Mouse (Mus musculus): Measurements from ENCODE around the gene Olfr109. TPM values are rescaled to one million over a fixed set of nuclear protein-coding genes. Genes with fewer than 3 reads are reported as not detected.

The Olfr109 gene
- polyA plus RNA-seq (2015; fragmentation: Nextera tagmentation; extraction: Ambion mirVana), result not detected in 2 replicates

- Histone ChIP-seq H3K27me3 (replicated peaks; ENCODE audit: control insufficient read depth, insufficient read depth, low read length) (no peaks in the 10 kb centered on the region), H3K36me3 (ENCODE audit: control insufficient read depth, insufficient read depth, low read length) (no peaks in the 10 kb centered on the region), H3K4me1 (ENCODE audit: control insufficient read depth, insufficient read depth, low read depth, low read length) (no peaks in the 10 kb centered on the region), H3K4me2 (ENCODE audit: low read length) (no peak within 1 kb of the TSS), H3K27ac (ENCODE audit: low read depth, low read length) (no peak within 1 kb of the TSS), H3K4me3 (ENCODE audit: low read length) (no peak within 1 kb of the TSS), H3K9ac (ENCODE audit: low read depth, low read length) (no peak within 1 kb of the TSS), H3K9me3 (ENCODE audit: control insufficient read depth, low read length) (no peaks in the 10 kb centered on the region)
- 96% methylated on average over 1 of the region's 1 CpGs for WGBS
- no peak for ATAC-seq
These were observed at the start of gene Olfr109 for GRCm38 (mm10) chr17:37458616-37459015. Olfr109 (plus strand) TSS chr17:37458916.

GRCm38 (mm10) chr17:37413380-37413779 lies 45.3 kb upstream of the Olfr109 start:
- H3K9me3 ChIP-seq (ENCODE audit: control insufficient read depth, low read length), result 0 out of 2 replicates have a peak, but pooled peaks cover 3% of the 10 kb centered on the region
- no peaks in the 10 kb centered on the region for H3K36me3 ChIP-seq (ENCODE audit: control insufficient read depth, insufficient read depth, low read length)
- no peak for ATAC-seq
- H3K4me2 ChIP-seq (ENCODE audit: low read length), result no peak overlapping the region
- H3K27ac ChIP-seq (ENCODE audit: low read depth, low read length), result no peak overlapping the region
- H3K27me3 ChIP-seq (replicated peaks; ENCODE audit: control insufficient read depth, insufficient read depth, low read length), result no peaks in the 10 kb centered on the region
- no peak overlapping the region for H3K4me3 ChIP-seq (ENCODE audit: low read length)
- H3K4me1 ChIP-seq (ENCODE audit: control insufficient read depth, insufficient read depth, low read depth, low read length), result no peaks in the 10 kb centered on the region
- H3K9ac ChIP-seq (ENCODE audit: low read depth, low read length), result no peak overlapping the region

GRCm38 (mm10) chr17:37445180-37445579 lies 13.5 kb upstream of the Olfr109 start, which contains the start of gene Olfr108:
Olfr108 (plus strand) TSS chr17:37445480.
- no peaks in the 10 kb centered on the region for H3K4me1 ChIP-seq (ENCODE audit: control insufficient read depth, insufficient read depth, low read depth, low read length)
- no peak within 1 kb of the TSS for H3K4me3 ChIP-seq (ENCODE audit: low read length)
- H3K9me3 ChIP-seq (ENCODE audit: control insufficient read depth, low read length), result no peaks in the 10 kb centered on the region
- ATAC-seq, result no peak
- no peaks in the 10 kb centered on the region for H3K36me3 ChIP-seq (ENCODE audit: control insufficient read depth, insufficient read depth, low read length)
- H3K9ac ChIP-seq (ENCODE audit: low read depth, low read length), result no peak within 1 kb of the TSS
- no peaks in the 10 kb centered on the region for H3K27me3 ChIP-seq (replicated peaks; ENCODE audit: control insufficient read depth, insufficient read depth, low read length)
- WGBS, result 80% methylated on average over 1 of the region's 1 CpGs
- H3K4me2 ChIP-seq (ENCODE audit: low read length), result no peak within 1 kb of the TSS
- no peak within 1 kb of the TSS for H3K27ac ChIP-seq (ENCODE audit: low read depth, low read length)

- Histone ChIP-seq H3K27me3 (replicated peaks; ENCODE audit: control insufficient read depth, insufficient read depth, low read length) (no peaks in the 10 kb centered on the region), H3K9ac (ENCODE audit: low read depth, low read length) (no peak within 1 kb of the TSS), H3K9me3 (ENCODE audit: control insufficient read depth, low read length) (no peaks in the 10 kb centered on the region; the same call in 1 of the 2 replicates), H3K27ac (ENCODE audit: low read depth, low read length) (no peak within 1 kb of the TSS), H3K4me1 (ENCODE audit: control insufficient read depth, insufficient read depth, low read depth, low read length) (no peaks in the 10 kb centered on the region), H3K4me2 (ENCODE audit: low read length) (no peak within 1 kb of the TSS), H3K4me3 (ENCODE audit: low read length) (no peak within 1 kb of the TSS), H3K36me3 (ENCODE audit: control insufficient read depth, insufficient read depth, low read length) (no peaks in the 10 kb centered on the region)
- ATAC-seq, result no peak
- WGBS, result 67% methylated on average over 2 of the region's 2 CpGs
These were observed 24.7 kb downstream of the Olfr109 start, which contains the start of gene H2-M2 for GRCm38 (mm10) chr17:37483452-37483851. H2-M2 (minus strand) TSS chr17:37483552.

GRCm38 (mm10) chr17:37491930-37492518 lies 33.3 kb downstream of the Olfr109 start, which contains the start of gene Olfr110:
Olfr110 (plus strand) TSS chr17:37492468.
- Histone ChIP-seq H3K9ac (ENCODE audit: low read depth, low read length) (no peak within 1 kb of the TSS), H3K9me3 (ENCODE audit: control insufficient read depth, low read length) (no peaks in the 10 kb centered on the region), H3K36me3 (ENCODE audit: control insufficient read depth, insufficient read depth, low read length) (no peaks in the 10 kb centered on the region), H3K4me3 (ENCODE audit: low read length) (no peak within 1 kb of the TSS), H3K4me1 (ENCODE audit: control insufficient read depth, insufficient read depth, low read depth, low read length) (no peaks in the 10 kb centered on the region), H3K27me3 (replicated peaks; ENCODE audit: control insufficient read depth, insufficient read depth, low read length) (no peaks in the 10 kb centered on the region), H3K27ac (ENCODE audit: low read depth, low read length) (no peak within 1 kb of the TSS), H3K4me2 (ENCODE audit: low read length) (no peak within 1 kb of the TSS)
- 62% methylated on average over 1 of the region's 1 CpGs for WGBS
- ATAC-seq, result no peak

GRCm38 (mm10) chr17:37507730-37508129 lies 49.0 kb downstream of the Olfr109 start, which contains the start of gene Olfr111:
Olfr111 (plus strand) TSS chr17:37508030.
- Histone ChIP-seq H3K4me1 (ENCODE audit: control insufficient read depth, insufficient read depth, low read depth, low read length) (no peaks in the 10 kb centered on the region), H3K4me2 (ENCODE audit: low read length) (no peak within 1 kb of the TSS), H3K36me3 (ENCODE audit: control insufficient read depth, insufficient read depth, low read length) (no peaks in the 10 kb centered on the region), H3K27ac (ENCODE audit: low read depth, low read length) (no peak within 1 kb of the TSS), H3K9ac (ENCODE audit: low read depth, low read length) (no peak within 1 kb of the TSS), H3K9me3 (ENCODE audit: control insufficient read depth, low read length) (no peaks in the 10 kb centered on the region), H3K4me3 (ENCODE audit: low read length) (no peak within 1 kb of the TSS), H3K27me3 (replicated peaks; ENCODE audit: control insufficient read depth, insufficient read depth, low read length) (no peaks in the 10 kb centered on the region)
- WGBS, result 87% methylated on average over 4 of the region's 4 CpGs
- no peak for ATAC-seq

Other genes with a start within 250 kb of the Olfr109 start
- gene Olfr95, start 245.8 kb upstream of the Olfr109 start, polyA plus RNA-seq (2015; fragmentation: Nextera tagmentation; extraction: Ambion mirVana), result not detected in 2 replicates
- gene Olfr96, start 238.8 kb upstream of the Olfr109 start, polyA plus RNA-seq (2015; fragmentation: Nextera tagmentation; extraction: Ambion mirVana), result not detected in 2 replicates
- not detected in 2 replicates for gene Olfr97, start 221.6 kb upstream of the Olfr109 start, polyA plus RNA-seq (2015; fragmentation: Nextera tagmentation; extraction: Ambion mirVana)
- gene Olfr98, start 195.2 kb upstream of the Olfr109 start, polyA plus RNA-seq (2015; fragmentation: Nextera tagmentation; extraction: Ambion mirVana), result not detected in 2 replicates
- 1.5 and 1.6 TPM in 2 replicates for gene H2-M3, start 188.7 kb upstream of the Olfr109 start, polyA plus RNA-seq (2015; fragmentation: Nextera tagmentation; extraction: Ambion mirVana)
- not detected in 2 replicates for gene Olfr99, start 175.5 kb upstream of the Olfr109 start, polyA plus RNA-seq (2015; fragmentation: Nextera tagmentation; extraction: Ambion mirVana)
- gene Olfr101, start 154.6 kb upstream of the Olfr109 start, polyA plus RNA-seq (2015; fragmentation: Nextera tagmentation; extraction: Ambion mirVana), result not detected in 2 replicates
- gene Olfr102, start 141.9 kb upstream of the Olfr109 start, polyA plus RNA-seq (2015; fragmentation: Nextera tagmentation; extraction: Ambion mirVana), result not detected in 2 replicates
- gene Olfr103, start 119.2 kb upstream of the Olfr109 start, polyA plus RNA-seq (2015; fragmentation: Nextera tagmentation; extraction: Ambion mirVana), result not detected in 2 replicates
- gene Olfr104-ps, start 99.3 kb upstream of the Olfr109 start, polyA plus RNA-seq (2015; fragmentation: Nextera tagmentation; extraction: Ambion mirVana), result not detected in 2 replicates
- gene Olfr105-ps, start 79.9 kb upstream of the Olfr109 start, polyA plus RNA-seq (2015; fragmentation: Nextera tagmentation; extraction: Ambion mirVana), result not detected in 2 replicates
- gene Olfr106-ps, start 68.5 kb upstream of the Olfr109 start, polyA plus RNA-seq (2015; fragmentation: Nextera tagmentation; extraction: Ambion mirVana), result not detected in 2 replicates
- gene Olfr107, start 59.7 kb upstream of the Olfr109 start, polyA plus RNA-seq (2015; fragmentation: Nextera tagmentation; extraction: Ambion mirVana), result not detected in 2 replicates
- gene Olfr108, start 13.4 kb upstream of the Olfr109 start, polyA plus RNA-seq (2015; fragmentation: Nextera tagmentation; extraction: Ambion mirVana), result not detected in 2 replicates
- gene H2-M2, start 24.6 kb downstream of the Olfr109 start, polyA plus RNA-seq (2015; fragmentation: Nextera tagmentation; extraction: Ambion mirVana), result not detected in 2 replicates
- gene Olfr110, start 33.6 kb downstream of the Olfr109 start, polyA plus RNA-seq (2015; fragmentation: Nextera tagmentation; extraction: Ambion mirVana), result not detected in 2 replicates
- gene Olfr111, start 49.1 kb downstream of the Olfr109 start, polyA plus RNA-seq (2015; fragmentation: Nextera tagmentation; extraction: Ambion mirVana), result not detected in 2 replicates
- not detected in 2 replicates for gene Olfr112, start 110.5 kb downstream of the Olfr109 start, polyA plus RNA-seq (2015; fragmentation: Nextera tagmentation; extraction: Ambion mirVana)
- gene Olfr113, start 118.7 kb downstream of the Olfr109 start, polyA plus RNA-seq (2015; fragmentation: Nextera tagmentation; extraction: Ambion mirVana), result not detected in 2 replicates
- gene Olfr114, start 133.8 kb downstream of the Olfr109 start, polyA plus RNA-seq (2015; fragmentation: Nextera tagmentation; extraction: Ambion mirVana), result not detected in 2 replicates
- not detected in 2 replicates for gene Olfr115, start 168.2 kb downstream of the Olfr109 start, polyA plus RNA-seq (2015; fragmentation: Nextera tagmentation; extraction: Ambion mirVana)
- not detected in 2 replicates for gene Olfr116, start 168.3 kb downstream of the Olfr109 start, polyA plus RNA-seq (2015; fragmentation: Nextera tagmentation; extraction: Ambion mirVana)
- gene Olfr117, start 204.9 kb downstream of the Olfr109 start, polyA plus RNA-seq (2015; fragmentation: Nextera tagmentation; extraction: Ambion mirVana), result not detected in 2 replicates
- not detected in 2 replicates for gene Olfr118, start 208.1 kb downstream of the Olfr109 start, polyA plus RNA-seq (2015; fragmentation: Nextera tagmentation; extraction: Ambion mirVana)
- gene Olfr119, start 237.6 kb downstream of the Olfr109 start, polyA plus RNA-seq (2015; fragmentation: Nextera tagmentation; extraction: Ambion mirVana), result not detected in 2 replicates

All from hindbrain, embryonic 16.5 days (tissue).